Mouse (Mus musculus): ENCODE results near the gene Ccdc71.

GRCm38 (mm10) chr9:108507619-108508434 is 47.5 kb downstream of the Ccdc71 start, which contains the start of gene Qars:
- no peak for TF ChIP-seq CTCF (IDR thresholded peaks at IDR 0.05; ENCODE audit: low read depth)
- peak; percentile 71 for TF ChIP-seq EP300 (optimal IDR thresholded peaks at IDR 0.05)

Measured in stomach, postnatal 0 days (tissue).